Mouse (Mus musculus) lung, embryonic 14.5 days (tissue): ENCODE data around the gene Tmem204. TPM values are rescaled to one million over a fixed set of nuclear protein-coding genes. Genes with fewer than 3 reads are reported as not detected.
A peak's percentile ranks its signal among the peaks of the same experiment; 100 is the strongest.

Source experiments
- ATAC-seq: fragments of 200-750 bp; cut with Nextera tagmentation; 2 replicates; pipeline ENCODE4 v1.8.0; 2017; ENCODE audit warnings: mild to moderate bottlenecking, moderate TSS enrichment, moderate library complexity; ENCODE audit not compliant: insufficient read depth
- DNase-seq: peaks from one replicate; pipeline ENCODE4 v3.0.0-alpha.2; 2015
- H3K27ac ChIP-seq: fragments of 300-500 bp; sonication (generic); 2 replicates; pipeline ENCODE4 v1.5.1; 2014; ENCODE audit warnings: low read depth, mild to moderate bottlenecking, moderate library complexity
- H3K27me3 ChIP-seq: fragments of 300-500 bp; sonication (generic); 2 replicates; pipeline ENCODE4 v1.6.1; 2014; ENCODE audit warnings: low read length, control low read depth; ENCODE audit not compliant: insufficient read depth
- H3K36me3 ChIP-seq: fragments of 300-500 bp; sonication (generic); 2 replicates; pipeline ENCODE4 v1.6.1; 2014; ENCODE audit warnings: control low read depth; ENCODE audit not compliant: insufficient read depth
- H3K4me1 ChIP-seq: fragments of 300-500 bp; sonication (generic); 2 replicates; pipeline ENCODE4 v1.6.1; 2014; ENCODE audit warnings: antibody characterized with exemption, control low read depth; ENCODE audit not compliant: insufficient read depth
- H3K4me2 ChIP-seq: fragments of 300-500 bp; sonication (generic); 2 replicates; pipeline ENCODE4 v1.6.1; 2014; ENCODE audit warnings: mild to moderate bottlenecking
- H3K4me3 ChIP-seq: fragments of 300-500 bp; sonication (generic); 2 replicates; pipeline ENCODE4 v1.5.1; 2014; ENCODE audit warnings: low read depth, low read length
- H3K9ac ChIP-seq: fragments of 300-500 bp; sonication (generic); 2 replicates; pipeline ENCODE4 v1.6.1; 2014
- H3K9me3 ChIP-seq: fragments of 300-500 bp; sonication (generic); 2 replicates; pipeline ENCODE4 v1.6.1; 2016; ENCODE audit warnings: low read depth, low read length, control low read depth
- CTCF ChIP-seq: IDR thresholded peaks from 2 replicates; pipeline ENCODE4 v1.5.1; 2016; ENCODE audit warnings: antibody characterized with exemption, low read depth
- WGBS: fragments of 180-500 bp; shearing (Covaris S2); extraction: QIAGEN DNeasy Blood & Tissue Kit; methylation state at CpG from one replicate; pipeline ENCODE4 v1.1.7; 2014; 5-methylcytosine and 5-hydroxymethylcytosine counted together
- polyA plus RNA-seq: library from polyadenylated mRNA; unstranded; fragments of >200 nt; fragmentation: Nextera tagmentation; extraction: Ambion mirVana; gene quantifications from 2 replicates; pipeline ENCODE4 v1.2.1, GENCODE M21; 2014

Gene Tmem204
- polyA plus RNA-seq, 1 experiment from 2014 or later: 65.2 TPM

DNA sequence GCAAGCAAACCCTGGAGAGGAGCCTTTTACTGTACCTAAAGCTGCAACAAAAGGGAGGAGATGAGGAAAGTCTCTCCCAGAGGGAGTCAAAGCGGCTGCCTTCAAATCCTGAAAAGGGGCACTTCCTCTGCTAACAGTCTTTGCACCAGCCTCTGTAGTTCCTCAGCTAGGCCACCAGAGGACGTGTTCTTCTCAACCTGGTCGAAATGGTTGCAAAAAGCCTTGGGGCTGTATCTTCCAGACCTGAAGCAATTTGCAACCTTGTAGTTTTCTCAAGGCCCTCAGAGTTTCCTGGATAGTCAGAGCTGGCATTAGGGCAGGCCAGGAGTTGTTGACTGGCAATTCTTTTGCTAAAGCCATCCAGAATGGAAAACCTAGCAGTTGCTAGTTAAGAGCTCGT, 33.9 kb upstream of the Tmem204 start:
- no peak overlapping the region for H3K4me3 ChIP-seq
- H3K9me3 ChIP-seq: no peaks in the 10 kb centered on the region
- H3K27me3 ChIP-seq: no peaks in the 10 kb centered on the region
- peaks cover 5% of the 10 kb centered on the region for H3K4me1 ChIP-seq
- DNase-seq: no peak
- TF ChIP-seq CTCF: peak; percentile 47
- WGBS: 31% methylated on average over 4 of the region's 4 CpGs
- ATAC-seq: no peak
- H3K36me3 ChIP-seq: peaks cover 12% of the 10 kb centered on the region
- H3K4me2 ChIP-seq: no peak overlapping the region
- H3K27ac ChIP-seq: no peak overlapping the region
- no peak overlapping the region for H3K9ac ChIP-seq

DNA sequence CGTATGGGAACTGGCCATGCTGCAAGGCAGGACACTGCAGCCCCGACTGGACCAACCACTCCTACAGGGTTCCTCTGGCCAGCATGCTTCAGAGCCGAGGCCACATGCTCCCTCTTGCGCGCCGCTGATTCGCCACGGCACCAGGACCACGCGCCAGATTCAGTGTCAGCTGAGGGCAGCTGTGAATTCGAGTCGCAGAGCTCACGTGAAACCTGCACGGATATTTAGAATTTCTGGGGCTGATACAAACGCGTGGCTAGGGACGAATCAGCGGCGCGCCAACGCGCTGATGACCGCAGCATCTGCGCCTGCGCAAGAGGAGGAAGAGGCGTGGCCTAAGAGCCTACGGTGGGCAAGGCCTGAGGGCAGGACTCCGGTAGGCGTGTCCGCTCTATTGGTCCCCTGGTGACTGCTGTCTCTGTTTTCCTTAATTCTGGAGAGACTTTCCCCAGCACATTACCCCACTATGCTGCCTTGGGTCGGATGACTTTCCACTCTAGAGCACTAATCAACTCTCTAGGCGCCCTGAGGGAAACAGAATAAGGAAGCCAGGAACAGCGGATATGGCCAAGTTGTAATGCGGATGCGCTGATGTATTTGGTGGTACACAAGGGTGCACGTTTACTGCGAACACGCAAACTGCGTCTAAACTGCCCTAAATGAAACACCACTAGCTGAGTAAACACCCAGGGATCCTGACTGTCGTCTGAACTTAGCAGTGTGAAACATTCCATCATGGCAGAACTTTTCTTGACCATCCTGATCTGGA, 32.5 kb upstream of the Tmem204 start, which contains the start of gene Telo2:
Gene Telo2 (minus strand): TSS at position 304 of the 769 bp plus-strand sequence.
- Histone ChIP-seq H3K4me1 (peaks cover 5% of the 10 kb centered on the region), H3K27ac (peak within 1 kb of the TSS; percentile 94), H3K4me2 (peak within 1 kb of the TSS; percentile 93), H3K9ac (peak within 1 kb of the TSS; percentile 60), H3K36me3 (peaks cover 22% of the 10 kb centered on the region), H3K27me3 (no peaks in the 10 kb centered on the region), H3K4me3 (peak within 1 kb of the TSS; percentile 66), H3K9me3 (no peaks in the 10 kb centered on the region)
- DNase-seq: peak; percentile 98
- no peak for TF ChIP-seq CTCF
- peak; percentile 94 for ATAC-seq
- 5% methylated on average over 40 of the region's 40 CpGs for WGBS

DNA sequence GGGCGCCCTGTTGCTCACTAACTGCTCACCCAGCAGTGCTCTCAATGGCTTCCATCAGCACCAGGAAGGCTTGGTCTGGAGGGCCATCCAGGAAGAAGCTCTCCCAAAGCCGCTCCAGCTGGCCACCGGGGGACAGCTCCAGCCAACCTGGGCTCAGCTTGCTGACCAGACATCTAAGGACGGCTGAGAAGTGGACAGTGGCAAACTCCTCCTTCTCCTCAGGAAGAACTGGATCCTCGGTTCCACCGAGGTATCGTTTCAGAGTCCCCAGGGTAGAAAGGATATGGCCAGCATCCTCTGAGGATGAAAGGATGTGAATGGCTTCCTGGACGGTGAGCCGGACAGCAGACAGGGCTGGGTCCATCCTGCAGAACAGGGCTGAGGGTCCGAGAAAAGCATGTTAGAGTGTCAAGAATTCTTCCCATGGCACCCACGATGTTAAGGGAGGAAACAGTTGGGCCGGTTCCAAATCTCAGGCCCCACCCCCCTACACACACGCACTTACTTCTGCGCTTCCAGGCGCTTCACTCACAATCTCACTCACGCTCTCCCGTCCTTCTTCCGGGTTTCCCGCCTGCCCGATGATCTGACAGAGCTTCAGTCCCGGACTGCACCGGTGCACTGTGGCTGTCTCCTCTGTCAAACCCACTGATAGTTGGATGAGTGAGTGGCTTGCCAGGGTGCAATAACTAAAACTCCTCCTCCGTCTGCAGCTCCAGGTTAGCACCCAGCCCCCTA, 31.7 kb upstream of the Tmem204 start:
- Histone ChIP-seq H3K4me1 (peaks cover 5% of the 10 kb centered on the region), H3K27ac (peak overlapping the region; percentile 94), H3K27me3 (no peaks in the 10 kb centered on the region), H3K4me2 (peak overlapping the region; percentile 93), H3K9ac (peak overlapping the region; percentile 60), H3K36me3 (peaks cover 29% of the 10 kb centered on the region), H3K9me3 (no peaks in the 10 kb centered on the region), H3K4me3 (peak overlapping the region; percentile 66)
- no peak for TF ChIP-seq CTCF
- peak; percentile 79 for DNase-seq
- 7% methylated on average over 23 of the region's 23 CpGs for WGBS
- ATAC-seq: peak; percentile 68

DNA sequence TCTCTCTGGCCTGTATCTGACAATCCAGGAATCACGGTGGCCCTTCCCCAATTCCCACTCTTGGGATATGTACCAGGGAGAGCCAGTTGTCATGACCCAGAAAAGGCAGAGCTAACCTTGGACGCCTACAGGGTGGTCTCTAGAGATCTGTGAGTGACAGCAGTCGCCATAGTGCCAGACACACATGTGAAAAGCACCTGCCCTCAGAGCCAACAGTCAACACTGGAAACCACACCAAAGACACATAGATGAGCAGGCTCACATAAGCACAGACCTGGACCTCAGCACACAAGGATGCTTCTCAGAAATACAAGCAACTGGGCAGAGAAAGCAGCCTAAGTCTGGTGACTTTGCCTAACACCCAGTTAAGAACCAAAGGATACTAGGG, 29.0 kb upstream of the Tmem204 start:
- Histone ChIP-seq H3K4me3 (no peak overlapping the region), H3K27ac (no peak overlapping the region), H3K4me1 (peaks cover 5% of the 10 kb centered on the region), H3K9me3 (no peaks in the 10 kb centered on the region), H3K36me3 (peaks cover 45% of the 10 kb centered on the region), H3K27me3 (no peaks in the 10 kb centered on the region), H3K4me2 (no peak overlapping the region), H3K9ac (no peak overlapping the region)
- DNase-seq (no peak), ATAC-seq (no peak)
- 74% methylated on average over 3 of the region's 3 CpGs for WGBS
- TF ChIP-seq CTCF: no peak

DNA sequence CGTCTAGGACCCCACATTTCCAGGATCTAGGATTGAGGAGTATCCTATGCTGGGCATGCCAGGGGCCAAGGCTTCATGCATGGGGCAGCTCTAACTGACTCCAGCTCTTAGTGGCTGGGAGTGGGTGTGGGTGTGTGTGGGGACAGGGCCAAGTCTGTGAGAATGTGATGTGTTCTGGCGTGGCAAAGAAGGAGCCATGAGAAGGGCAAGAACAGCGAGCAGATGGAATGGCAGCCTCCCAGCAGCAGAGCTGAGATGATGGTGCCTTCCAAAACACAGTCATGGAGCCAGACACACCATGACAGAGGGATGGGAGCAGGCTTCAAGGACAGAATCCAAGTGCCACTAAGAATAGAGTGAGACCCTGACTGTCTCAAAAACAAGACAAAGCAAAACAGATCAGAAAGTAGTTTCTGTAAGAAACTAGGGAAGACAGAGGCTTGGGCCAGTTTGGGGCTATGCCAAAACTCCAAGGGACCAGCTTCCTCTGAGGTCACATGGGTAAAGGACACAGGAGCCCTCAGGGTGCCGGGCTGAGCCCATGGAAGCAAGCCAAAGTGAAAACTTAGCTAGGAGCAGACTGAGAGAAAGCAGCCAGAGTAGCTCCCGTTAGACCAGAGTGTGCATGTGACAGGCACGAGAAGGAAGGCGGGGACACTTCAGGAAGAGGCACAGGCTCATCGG, 28.5 kb upstream of the Tmem204 start:
- H3K9me3 ChIP-seq: no peaks in the 10 kb centered on the region
- no peak overlapping the region for H3K4me3 ChIP-seq
- no peak for ATAC-seq
- H3K4me2 ChIP-seq: no peak overlapping the region
- no peak for TF ChIP-seq CTCF
- DNase-seq: peak; percentile 47
- H3K9ac ChIP-seq: no peak overlapping the region
- peaks cover 49% of the 10 kb centered on the region for H3K36me3 ChIP-seq
- H3K27me3 ChIP-seq: no peaks in the 10 kb centered on the region
- no peak overlapping the region for H3K27ac ChIP-seq
- WGBS: 71% methylated on average over 8 of the region's 8 CpGs
- H3K4me1 ChIP-seq: peaks cover 5% of the 10 kb centered on the region

DNA sequence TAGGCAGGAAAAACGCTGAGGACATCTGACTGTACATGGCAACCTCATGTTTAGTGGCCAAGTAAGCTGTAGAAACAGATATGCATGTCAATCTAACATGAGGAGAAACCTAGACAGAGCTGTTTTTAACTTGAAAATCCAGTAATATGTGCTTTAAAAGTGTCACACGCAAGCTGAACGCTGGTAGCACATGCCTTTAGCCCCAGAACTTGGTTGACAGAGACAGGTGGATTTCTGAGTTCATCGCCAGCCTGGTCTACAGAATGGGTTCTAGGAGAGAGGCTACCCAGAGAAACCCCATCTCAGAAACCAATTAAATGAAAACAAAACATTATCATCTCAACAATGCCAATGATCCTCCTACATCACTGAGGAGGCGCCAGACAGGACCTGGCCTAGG, 27.8 kb upstream of the Tmem204 start:
- no peak overlapping the region for H3K4me2 ChIP-seq
- no peak for TF ChIP-seq CTCF
- H3K9me3 ChIP-seq: no peaks in the 10 kb centered on the region
- H3K4me1 ChIP-seq: peaks cover 5% of the 10 kb centered on the region
- no peak overlapping the region for H3K9ac ChIP-seq
- no peak for DNase-seq
- WGBS: 90% methylated on average over 5 of the region's 5 CpGs
- no peak for ATAC-seq
- no peaks in the 10 kb centered on the region for H3K27me3 ChIP-seq
- no peak overlapping the region for H3K27ac ChIP-seq
- peaks cover 56% of the 10 kb centered on the region for H3K36me3 ChIP-seq
- no peak overlapping the region for H3K4me3 ChIP-seq

DNA sequence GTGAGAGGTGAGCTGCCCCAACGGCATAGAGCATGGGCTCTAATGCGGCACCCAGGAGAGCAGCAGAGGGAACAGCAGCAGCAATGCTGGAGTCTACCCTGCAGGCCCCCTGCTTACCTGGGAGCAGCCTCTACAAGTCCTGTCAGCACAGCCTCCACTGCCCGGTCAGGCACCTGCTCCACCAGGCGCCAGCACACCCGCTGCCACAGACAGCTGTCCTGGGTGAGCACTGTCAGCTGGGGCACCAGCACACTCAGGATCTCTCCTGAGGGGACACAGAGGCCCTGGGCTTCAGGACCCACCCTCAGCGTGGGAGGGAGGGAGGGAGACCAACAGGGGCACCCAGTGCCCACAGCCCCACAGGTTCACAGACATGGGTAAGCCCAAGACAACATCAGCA, 27.2 kb upstream of the Tmem204 start:
- WGBS: 86% methylated on average over 6 of the region's 6 CpGs
- DNase-seq (no peak), ATAC-seq (no peak)
- H3K27ac ChIP-seq: no peak overlapping the region
- H3K27me3 ChIP-seq: no peaks in the 10 kb centered on the region
- H3K4me2 ChIP-seq: no peak overlapping the region
- no peak for TF ChIP-seq CTCF
- H3K4me3 ChIP-seq: no peak overlapping the region
- H3K9me3 ChIP-seq: no peaks in the 10 kb centered on the region
- no peak overlapping the region for H3K9ac ChIP-seq
- H3K36me3 ChIP-seq: peaks cover 61% of the 10 kb centered on the region
- H3K4me1 ChIP-seq: peaks cover 5% of the 10 kb centered on the region
